Mouse (Mus musculus) C2C12 (cell line): Measurements from ENCODE around the gene Wdr45. TPM values are rescaled to one million over a fixed set of nuclear protein-coding genes. Genes with fewer than 3 reads are reported as not detected.
"Not testable (repeated sequence)": the region's sequence is repeated elsewhere in the genome, so short reads cannot be mapped to it uniquely, and the experiment has no call there.

Source experiments
- H3K27me3 ChIP-seq: one replicate; pipeline ENCODE4 v1.6.1; 2011; ENCODE audit not compliant: control insufficient read depth, insufficient read depth, insufficient read length
- H3K36me3 ChIP-seq: one replicate; pipeline ENCODE4 v1.6.1; 2011; ENCODE audit not compliant: control insufficient read depth, insufficient read depth
- H3K4me3 ChIP-seq: one replicate; pipeline ENCODE4 v1.5.1; 2011; ENCODE audit warnings: mild to moderate bottlenecking, control low read depth; ENCODE audit not compliant: poor library complexity, insufficient read depth, severe bottlenecking
- H3K79me2 ChIP-seq: one replicate; pipeline ENCODE4 v1.6.1; 2011; ENCODE audit not compliant: control insufficient read depth, insufficient read depth
- H3K79me3 ChIP-seq: one replicate; pipeline ENCODE4 v1.6.1; 2011; ENCODE audit warnings: low read depth, control low read depth
- H3ac ChIP-seq: one replicate; pipeline ENCODE3; 2011; ENCODE audit warnings: low read depth; ENCODE audit not compliant: control insufficient read depth, insufficient read length
- CEBPB ChIP-seq: IDR thresholded peaks from one replicate; pipeline ENCODE4 v1.6.1; 2011; ENCODE audit warnings: low read depth, mild to moderate bottlenecking, control low read depth, moderate library complexity
- CTCF ChIP-seq: IDR thresholded peaks from one replicate; pipeline ENCODE4 v1.5.1; 2011; ENCODE audit not compliant: control insufficient read depth, insufficient read depth, insufficient read length
- FOSL1 ChIP-seq: IDR thresholded peaks from one replicate; pipeline ENCODE4 v1.8.0; 2011; ENCODE audit warnings: mild to moderate bottlenecking, low read length; ENCODE audit not compliant: poor library complexity, insufficient read depth, severe bottlenecking
- MAX ChIP-seq: IDR thresholded peaks from one replicate; pipeline ENCODE4 v1.6.1; 2011; ENCODE audit warnings: mild to moderate bottlenecking, control low read depth
- MYOD1 ChIP-seq: IDR thresholded peaks from one replicate; pipeline ENCODE4 v1.6.1; 2011; ENCODE audit warnings: low read depth; ENCODE audit not compliant: control insufficient read depth, insufficient read length
- MYOG ChIP-seq: IDR thresholded peaks from one replicate; pipeline ENCODE4 v1.6.1; 2011; ENCODE audit not compliant: control insufficient read depth, insufficient read length; ENCODE audit errors: extremely low read depth
- USF1 ChIP-seq: IDR thresholded peaks from one replicate; pipeline ENCODE4 v1.6.1; 2011; ENCODE audit warnings: low read depth, mild to moderate bottlenecking, control low read depth, moderate library complexity
- polyA plus RNA-seq: library from polyadenylated mRNA; unstranded; fragments of >200 nt; fragmentation: generic; extraction: Trizol; gene quantifications from one replicate; pipeline ENCODE4 v1.2.1, GENCODE M21; 2012; ENCODE audit warnings: missing spikeins

The Wdr45 gene
- polyA plus RNA-seq, 1 experiment = 18.4 TPM

GRCm38 (mm10) chrX:7696954-7697381 is 17.2 kb upstream of the Wdr45 start, which contains the start of gene Gpkow:
Gpkow (plus strand) TSS chrX:7697131.
- Histone ChIP-seq H3ac (peak within 1 kb of the TSS; percentile 57), H3K27me3 (no peaks in the 10 kb centered on the region), H3K79me3 (peaks cover 18% of the 10 kb centered on the region), H3K79me2 (peaks cover 33% of the 10 kb centered on the region), H3K4me3 (peak within 1 kb of the TSS; percentile 52), H3K36me3 (peaks cover 6% of the 10 kb centered on the region)
- no peak for TF ChIP-seq MYOG
- TF ChIP-seq FOSL1 = no peak
- TF ChIP-seq MYOD1 = no peak
- TF ChIP-seq CEBPB = no peak
- TF ChIP-seq USF1 = no peak
- TF ChIP-seq CTCF = no peak
- TF ChIP-seq MAX = no peak

DNA sequence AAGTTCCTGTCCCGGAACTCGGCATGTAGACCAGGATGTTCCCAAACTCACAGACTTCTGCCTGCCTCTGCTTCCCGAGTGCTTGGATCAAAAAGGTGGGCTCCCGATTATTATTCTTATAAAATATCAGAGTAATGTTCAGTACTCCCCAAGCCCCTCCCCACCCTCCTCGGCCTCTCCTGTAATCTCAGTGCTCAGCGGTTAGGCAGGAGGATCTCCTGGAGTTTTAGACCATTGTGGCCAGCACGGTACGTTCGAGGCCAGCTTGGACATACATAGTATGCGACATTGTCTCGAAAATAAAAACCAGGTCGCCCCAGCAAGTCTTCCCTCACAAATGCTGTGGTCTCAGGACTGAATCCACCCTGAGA is 384 bp upstream of the Wdr45 start:
- not testable (repeated sequence) for H3K27me3 ChIP-seq, H3K79me2 ChIP-seq, H3K79me3 ChIP-seq, H3K36me3 ChIP-seq
- H3K4me3 ChIP-seq = peak overlapping the region; percentile 30
- peak overlapping the region; percentile 52 for H3ac ChIP-seq

GRCm38 (mm10) chrX:7716058-7716457 is 1.9 kb downstream of the Wdr45 start:
- not testable (repeated sequence) for H3K79me2 ChIP-seq, H3K79me3 ChIP-seq, H3K36me3 ChIP-seq, H3K27me3 ChIP-seq, H3ac ChIP-seq, H3K4me3 ChIP-seq

- no peaks in the 10 kb centered on the region for H3K36me3 ChIP-seq
- H3K79me3 ChIP-seq = no peaks in the 10 kb centered on the region
- TF ChIP-seq USF1 = no peak
- no peak for TF ChIP-seq MAX
- TF ChIP-seq MYOD1 = no peak
- no peak for TF ChIP-seq MYOG
- no peak for TF ChIP-seq CTCF
- TF ChIP-seq CEBPB = no peak
- TF ChIP-seq FOSL1 = no peak
- H3K4me3 ChIP-seq = peak within 1 kb of the TSS; percentile 41
- H3K79me2 ChIP-seq = peaks cover 8% of the 10 kb centered on the region
- H3ac ChIP-seq = peak within 1 kb of the TSS; percentile 80
- no peaks in the 10 kb centered on the region for H3K27me3 ChIP-seq
These were observed 7.6 kb downstream of the Wdr45 start, which contains the start of gene Gm45208 for GRCm38 (mm10) chrX:7721514-7722281. Gm45208 (plus strand) TSS chrX:7722245.

GRCm38 (mm10) chrX:7722282-7722611 is 8.1 kb downstream of the Wdr45 start:
- Histone ChIP-seq H3K27me3 (no peaks in the 10 kb centered on the region), H3K79me2 (peaks cover 8% of the 10 kb centered on the region), H3ac (peak overlapping the region; percentile 80), H3K4me3 (peak overlapping the region; percentile 41), H3K36me3 (no peaks in the 10 kb centered on the region), H3K79me3 (no peaks in the 10 kb centered on the region)
- TF ChIP-seq MYOD1 (no peak), MAX (no peak), MYOG (no peak), CEBPB (no peak), CTCF (no peak), USF1 (no peak), FOSL1 (no peak)

GRCm38 (mm10) chrX:7722691-7723090 is 8.6 kb downstream of the Wdr45 start:
- TF ChIP-seq MYOG = no peak
- no peak for TF ChIP-seq CEBPB
- no peak for TF ChIP-seq MAX
- TF ChIP-seq USF1 = no peak
- no peak for TF ChIP-seq CTCF
- TF ChIP-seq FOSL1 = no peak
- no peak for TF ChIP-seq MYOD1
- H3ac ChIP-seq = no peak overlapping the region
- H3K79me3 ChIP-seq = no peaks in the 10 kb centered on the region
- peak overlapping the region; percentile 41 for H3K4me3 ChIP-seq
- H3K79me2 ChIP-seq = peaks cover 8% of the 10 kb centered on the region
- no peaks in the 10 kb centered on the region for H3K27me3 ChIP-seq
- no peaks in the 10 kb centered on the region for H3K36me3 ChIP-seq
